Mouse (Mus musculus) liver, embryonic 14.5 days (tissue): ENCODE results near the gene B230307C23Rik.
"Not testable (repeated sequence)": the region's sequence is repeated elsewhere in the genome, so short reads cannot be mapped to it uniquely, and the experiment has no call there.

Source experiments
- CTCF ChIP-seq: IDR thresholded peaks from 2 replicates; pipeline ENCODE4 v1.5.1; 2016; ENCODE audit warnings: antibody characterized with exemption, low read depth, control low read depth
- EP300 ChIP-seq: IDR thresholded peaks from 2 replicates; pipeline ENCODE4 v1.6.1; 2016; ENCODE audit warnings: antibody characterized with exemption, low read depth

GRCm38 (mm10) chr16:98081140-98081539 is 84.0 kb downstream of the B230307C23Rik start:
- TF ChIP-seq CTCF, EP300: not testable (repeated sequence)
